Mouse (Mus musculus) forebrain, embryonic 15.5 days (tissue): ENCODE results near the gene Gm17428. TPM values are rescaled to one million over a fixed set of nuclear protein-coding genes. Genes with fewer than 3 reads are reported as not detected.
"Not testable (repeated sequence)": the region's sequence is repeated elsewhere in the genome, so short reads cannot be mapped to it uniquely, and the experiment has no call there.

Experiments
- ATAC-seq: fragments of 200-750 bp; cut with Nextera tagmentation; replicated peaks from 2 replicates; pipeline ENCODE4 v1.8.0; 2017; ENCODE audit warnings: mild to moderate bottlenecking, moderate TSS enrichment, moderate library complexity
- H3K27ac ChIP-seq: fragments of 300-500 bp; sonication (generic); replicated peaks from 2 replicates; pipeline ENCODE4 v1.5.1; 2015; ENCODE audit warnings: mild to moderate bottlenecking, inconsistent platforms
- H3K27me3 ChIP-seq: fragments of 300-500 bp; sonication (generic); 2 replicates; pipeline ENCODE4 v1.6.1; 2015; ENCODE audit warnings: inconsistent platforms
- H3K36me3 ChIP-seq: fragments of 300-500 bp; sonication (generic); 2 replicates; pipeline ENCODE4 v1.6.1; 2015; ENCODE audit warnings: mild to moderate bottlenecking, inconsistent platforms
- H3K4me1 ChIP-seq: fragments of 300-500 bp; sonication (generic); 2 replicates; pipeline ENCODE4 v1.6.1; 2015; ENCODE audit warnings: inconsistent platforms
- H3K4me2 ChIP-seq: fragments of 300-500 bp; sonication (generic); replicated peaks from 2 replicates; pipeline ENCODE4 v1.6.1; 2015; ENCODE audit warnings: mild to moderate bottlenecking, inconsistent platforms
- H3K4me3 ChIP-seq: fragments of 300-500 bp; sonication (generic); 2 replicates; pipeline ENCODE4 v1.5.1; 2015; ENCODE audit warnings: mild to moderate bottlenecking, inconsistent platforms
- H3K9ac ChIP-seq: fragments of 300-500 bp; sonication (generic); replicated peaks from 2 replicates; pipeline ENCODE4 v1.6.1; 2015; ENCODE audit warnings: mild to moderate bottlenecking, inconsistent platforms
- H3K9me3 ChIP-seq: fragments of 300-500 bp; sonication (generic); 2 replicates; pipeline ENCODE4 v1.6.1; 2016; ENCODE audit warnings: inconsistent platforms
- WGBS: fragments of 180-500 bp; shearing (Covaris S2); methylation state at CpG from one replicate; pipeline ENCODE4 v1.1.7; 2015; ENCODE audit warnings: mixed read lengths; 5-methylcytosine and 5-hydroxymethylcytosine counted together
- polyA plus RNA-seq: library from polyadenylated mRNA; unstranded; fragments of >200 nt; fragmentation: Nextera tagmentation; extraction: Ambion mirVana; gene quantifications from 2 replicates; pipeline ENCODE4 v1.2.1, GENCODE M21; 2015

The Gm17428 gene
- polyA plus RNA-seq, 1 experiment from 2014 or later = not detected

DNA sequence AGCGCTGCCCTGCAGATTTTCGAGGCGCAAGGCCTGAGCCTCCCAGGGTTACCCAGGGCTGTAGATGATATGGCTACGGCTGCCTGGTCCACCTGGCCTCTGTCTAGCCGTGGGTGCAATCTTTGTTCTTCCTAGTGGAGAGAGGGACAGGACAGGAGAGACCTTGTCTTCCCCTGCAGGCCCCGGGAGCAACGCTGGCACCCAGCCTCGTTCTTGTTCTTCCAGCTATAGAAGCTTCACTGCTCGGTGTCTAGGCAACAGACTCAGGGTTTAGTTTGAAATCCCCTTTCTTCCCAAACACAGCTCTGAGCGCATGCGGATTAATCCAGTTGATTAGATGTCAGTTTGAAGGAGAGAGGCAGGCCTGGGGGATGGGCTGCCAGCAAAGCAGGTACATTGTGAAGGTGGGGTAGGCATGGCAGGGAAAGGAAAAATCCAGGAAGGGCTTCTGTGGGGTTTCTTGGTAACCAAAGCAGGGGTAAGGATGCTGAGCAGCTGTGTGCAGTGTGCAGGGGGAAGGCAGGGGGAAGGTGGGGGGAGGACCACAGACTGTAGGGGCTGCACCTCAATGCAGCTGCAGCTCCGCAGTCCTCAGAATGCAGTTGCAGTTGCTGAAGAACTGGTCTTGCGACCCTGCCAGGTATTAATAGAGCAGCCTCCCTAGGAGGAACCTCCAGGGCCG, 18.9 kb downstream of the Gm17428 start:
- 14% methylated on average over 14 of the region's 14 CpGs for WGBS
- H3K4me1 ChIP-seq = peaks cover 27% of the 10 kb centered on the region
- no peaks in the 10 kb centered on the region for H3K27me3 ChIP-seq
- peak overlapping the region; percentile 34 for H3K9ac ChIP-seq
- H3K9me3 ChIP-seq = no peaks in the 10 kb centered on the region
- peak overlapping the region; percentile 6 for H3K4me2 ChIP-seq
- no peaks in the 10 kb centered on the region for H3K36me3 ChIP-seq
- H3K4me3 ChIP-seq = no peak overlapping the region
- peak overlapping the region; percentile 92 for H3K27ac ChIP-seq
- peak; percentile 82 for ATAC-seq

GRCm38 (mm10) chr14:54996793-54997192, 20.1 kb downstream of the Gm17428 start:
- Histone ChIP-seq H3K9me3 (no peaks in the 10 kb centered on the region), H3K4me3 (no peak overlapping the region), H3K4me1 (peaks cover 27% of the 10 kb centered on the region), H3K9ac (no peak overlapping the region), H3K36me3 (no peaks in the 10 kb centered on the region), H3K27me3 (no peaks in the 10 kb centered on the region), H3K4me2 (no peak overlapping the region), H3K27ac (peak overlapping the region; percentile 46; the same call in 1 of the 2 replicates)
- WGBS = 43% methylated on average over 9 of the region's 9 CpGs
- ATAC-seq = no peak

DNA sequence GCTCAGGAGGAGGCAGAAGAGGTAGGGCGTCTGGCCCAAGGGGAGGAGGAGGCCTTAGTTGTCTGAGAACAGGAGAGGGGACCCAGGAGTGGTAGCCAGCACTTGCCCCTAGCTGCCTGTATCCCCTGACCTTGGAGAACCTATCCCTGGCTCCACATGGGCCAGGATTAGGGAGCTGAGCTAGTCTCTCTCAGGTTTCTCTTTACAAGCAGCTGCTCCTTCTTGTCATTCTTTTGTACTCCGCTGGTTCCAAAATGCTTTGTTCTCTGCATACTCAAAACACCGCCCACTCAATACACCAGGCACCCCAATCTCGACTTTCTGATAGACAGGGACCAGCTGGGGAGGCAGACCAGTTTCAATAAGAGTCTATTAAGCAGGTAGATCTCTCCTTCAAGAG, 20.6 kb downstream of the Gm17428 start:
- no peaks in the 10 kb centered on the region for H3K9me3 ChIP-seq

DNA sequence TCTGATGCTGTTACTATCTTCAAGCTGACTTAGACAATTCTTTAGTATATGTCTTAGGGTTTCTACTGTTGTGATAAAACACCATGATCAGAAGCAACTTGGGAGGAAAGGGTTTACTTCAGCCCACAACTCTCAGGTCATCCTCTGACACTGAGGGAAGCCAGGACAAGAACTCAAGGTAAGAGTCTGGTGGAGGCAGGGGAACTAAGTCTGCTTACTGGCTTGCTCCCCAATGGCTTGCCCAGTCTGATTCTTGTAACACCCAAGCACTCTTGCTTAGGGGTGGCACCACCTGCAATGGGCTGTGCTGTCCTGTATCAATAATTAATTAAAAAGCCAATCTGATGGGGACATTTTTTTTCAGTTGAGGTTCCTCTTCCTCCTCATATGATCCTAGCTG, 21.9 kb downstream of the Gm17428 start:
- no peak overlapping the region for H3K4me3 ChIP-seq
- no peak overlapping the region for H3K4me2 ChIP-seq
- ATAC-seq = no peak
- H3K4me1 ChIP-seq = peaks cover 31% of the 10 kb centered on the region
- no peaks in the 10 kb centered on the region for H3K36me3 ChIP-seq
- H3K27ac ChIP-seq = no peak overlapping the region
- no peaks in the 10 kb centered on the region for H3K9me3 ChIP-seq
- H3K9ac ChIP-seq = no peak overlapping the region
- no peaks in the 10 kb centered on the region for H3K27me3 ChIP-seq

More for the DNA sequence above, 20.6 kb downstream of the Gm17428 start:
- Histone ChIP-seq H3K27me3 (no peaks in the 10 kb centered on the region), H3K9ac (no peak overlapping the region), H3K36me3 (no peaks in the 10 kb centered on the region), H3K4me2 (no peak overlapping the region), H3K4me3 (no peak overlapping the region), H3K27ac (peak overlapping the region; percentile 46; the same call in 1 of the 2 replicates), H3K4me1 (peaks cover 27% of the 10 kb centered on the region)
- WGBS = 32% methylated on average over 4 of the region's 4 CpGs
- no peak for ATAC-seq

- H3K9ac ChIP-seq, H3K27ac ChIP-seq, H3K9me3 ChIP-seq, H3K36me3 ChIP-seq, ATAC-seq, H3K4me3 ChIP-seq, H3K27me3 ChIP-seq, H3K4me2 ChIP-seq: not testable (repeated sequence)
- peaks cover 34% of the 10 kb centered on the region for H3K4me1 ChIP-seq
- WGBS = 76% methylated on average over 5 of the region's 5 CpGs
Observed at GRCm38 (mm10) chr14:54999868-55000267, 23.1 kb downstream of the Gm17428 start.

DNA sequence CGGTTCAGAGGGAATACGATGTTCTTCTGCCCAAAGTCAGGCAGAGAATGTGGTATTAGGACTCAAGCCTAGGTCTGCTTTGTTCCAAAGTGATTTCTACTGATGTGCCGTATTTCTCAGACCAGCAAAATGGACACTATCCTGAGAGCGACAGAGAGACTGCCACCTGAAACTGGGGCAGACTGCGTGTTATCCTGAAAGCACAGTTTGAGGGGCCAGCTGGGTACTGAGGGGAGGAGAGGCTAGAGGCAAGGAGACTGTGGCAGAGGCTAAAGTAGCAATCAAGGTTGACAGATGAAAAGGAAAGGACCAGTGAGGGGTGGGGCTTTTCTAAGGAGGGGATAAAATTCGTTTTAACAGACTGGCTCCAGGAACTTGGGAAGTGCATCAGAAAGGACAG, 24.1 kb downstream of the Gm17428 start:
- 84% methylated on average over 6 of the region's 6 CpGs for WGBS
- Histone ChIP-seq H3K27me3 (no peaks in the 10 kb centered on the region), H3K36me3 (no peaks in the 10 kb centered on the region), H3K9ac (no peak overlapping the region), H3K4me1 (peaks cover 25% of the 10 kb centered on the region), H3K4me3 (no peak overlapping the region), H3K27ac (no peak overlapping the region), H3K4me2 (no peak overlapping the region), H3K9me3 (no peaks in the 10 kb centered on the region)
- no peak for ATAC-seq

GRCm38 (mm10) chr14:55001446-55001845, 24.7 kb downstream of the Gm17428 start:
- H3K27ac ChIP-seq = no peak overlapping the region
- no peaks in the 10 kb centered on the region for H3K36me3 ChIP-seq
- no peaks in the 10 kb centered on the region for H3K27me3 ChIP-seq
- no peak overlapping the region for H3K4me3 ChIP-seq
- no peak overlapping the region for H3K9ac ChIP-seq
- 93% methylated on average over 2 of the region's 2 CpGs for WGBS
- ATAC-seq = no peak
- peaks cover 18% of the 10 kb centered on the region for H3K4me1 ChIP-seq
- H3K9me3 ChIP-seq = no peaks in the 10 kb centered on the region
- no peak overlapping the region for H3K4me2 ChIP-seq

DNA sequence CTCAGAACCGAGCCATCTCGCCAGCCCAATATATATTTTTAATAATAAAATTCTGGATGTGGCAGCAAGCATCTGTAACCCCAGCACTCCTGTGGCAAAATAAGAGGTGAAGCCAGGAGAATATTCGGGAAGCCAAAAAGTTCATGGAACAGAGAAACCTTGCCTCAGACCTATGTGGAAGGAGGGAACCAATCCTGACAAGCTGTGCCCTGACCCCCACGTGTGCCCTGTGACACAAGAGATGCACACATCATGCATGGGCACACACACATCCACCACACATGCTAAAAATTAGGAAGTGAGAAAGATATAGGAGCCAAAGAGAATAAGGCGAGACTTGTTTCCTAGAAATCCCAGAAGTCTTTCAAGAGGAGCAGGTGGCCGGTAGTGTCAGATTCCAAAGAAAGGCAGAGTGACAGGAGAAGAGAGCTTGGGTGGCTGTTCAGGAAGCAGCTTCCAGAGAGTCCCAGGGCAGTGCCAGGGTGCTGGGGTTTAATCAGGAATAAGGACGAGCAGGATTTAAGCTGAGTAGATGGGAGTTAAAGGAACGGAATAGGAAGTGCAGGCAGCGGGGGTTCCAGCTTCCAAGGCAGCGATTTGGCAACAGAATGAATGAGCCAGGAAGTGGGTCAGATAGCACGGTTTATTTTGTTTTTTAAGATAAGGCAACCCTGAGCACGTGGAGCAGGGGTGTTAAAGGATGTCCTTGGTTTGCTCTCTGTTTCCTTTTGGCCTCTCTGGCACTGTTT, 25.4 kb downstream of the Gm17428 start:
- no peak overlapping the region for H3K9ac ChIP-seq
- no peak overlapping the region for H3K4me2 ChIP-seq
- H3K4me3 ChIP-seq = no peak overlapping the region
- H3K27ac ChIP-seq = no peak overlapping the region
- H3K4me1 ChIP-seq = peaks cover 12% of the 10 kb centered on the region
- no peaks in the 10 kb centered on the region for H3K9me3 ChIP-seq
- WGBS = 58% methylated on average over 12 of the region's 12 CpGs
- no peaks in the 10 kb centered on the region for H3K27me3 ChIP-seq
- no peaks in the 10 kb centered on the region for H3K36me3 ChIP-seq
- no peak for ATAC-seq

DNA sequence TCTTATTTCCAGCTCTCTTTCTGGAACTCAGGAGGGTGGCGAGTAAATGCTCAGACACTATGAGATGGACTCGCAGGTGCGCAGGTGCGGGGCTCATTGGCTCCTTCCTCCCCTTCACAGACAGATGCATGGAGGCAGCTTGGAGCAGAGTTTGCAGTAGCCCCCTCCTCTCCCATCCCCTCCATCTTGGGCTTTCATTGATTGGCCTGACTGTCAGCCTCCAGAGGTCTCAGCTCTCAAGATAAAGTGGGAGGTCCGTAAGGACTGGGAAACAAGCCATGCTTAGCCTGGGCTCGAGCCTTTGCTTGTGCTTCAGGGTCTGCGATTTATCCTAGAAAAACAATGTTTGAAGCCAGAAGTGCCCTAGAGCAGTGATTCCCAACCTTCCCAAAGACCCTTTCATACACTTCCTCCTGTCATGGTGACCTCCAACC, 26.0 kb downstream of the Gm17428 start:
- 68% methylated on average over 7 of the region's 7 CpGs for WGBS
- Histone ChIP-seq H3K27ac (no peak overlapping the region), H3K4me3 (no peak overlapping the region), H3K9ac (no peak overlapping the region), H3K36me3 (no peaks in the 10 kb centered on the region), H3K9me3 (no peaks in the 10 kb centered on the region), H3K4me1 (peaks cover 12% of the 10 kb centered on the region), H3K4me2 (no peak overlapping the region), H3K27me3 (no peaks in the 10 kb centered on the region)
- ATAC-seq = no peak

- H3K9ac ChIP-seq = no peak overlapping the region
- no peak overlapping the region for H3K4me2 ChIP-seq
- no peaks in the 10 kb centered on the region for H3K27me3 ChIP-seq
- no peaks in the 10 kb centered on the region for H3K9me3 ChIP-seq
- H3K27ac ChIP-seq = no peak overlapping the region
- no peak overlapping the region for H3K4me3 ChIP-seq
- no peaks in the 10 kb centered on the region for H3K36me3 ChIP-seq
- H3K4me1 ChIP-seq = peaks cover 12% of the 10 kb centered on the region
- ATAC-seq = no peak
- 62% methylated on average over 18 of the region's 18 CpGs for WGBS
Observed at GRCm38 (mm10) chr14:55003878-55004855, 27.4 kb downstream of the Gm17428 start.

DNA sequence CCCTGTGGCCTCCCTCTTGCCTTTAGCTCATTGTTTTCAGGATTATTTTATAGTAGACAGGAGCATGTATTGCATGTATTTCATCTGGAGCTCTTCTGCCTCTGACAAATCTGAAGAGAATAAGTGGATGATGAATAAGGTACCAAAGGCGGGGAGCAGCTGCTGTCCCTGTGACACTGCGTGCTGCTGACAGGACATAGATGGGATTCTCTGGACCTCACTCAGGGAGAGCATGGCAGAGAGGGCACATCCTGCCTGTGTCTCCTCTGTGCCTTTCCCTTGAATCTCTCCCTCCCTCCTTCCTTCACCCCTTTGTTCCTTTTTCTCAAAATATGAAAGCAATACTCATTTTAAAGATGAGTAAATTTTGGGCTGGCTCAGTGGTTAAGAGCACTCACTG, 28.8 kb downstream of the Gm17428 start:
- Histone ChIP-seq H3K9ac (no peak overlapping the region), H3K36me3 (no peaks in the 10 kb centered on the region), H3K4me1 (peaks cover 12% of the 10 kb centered on the region), H3K4me3 (no peak overlapping the region), H3K4me2 (no peak overlapping the region), H3K27me3 (no peaks in the 10 kb centered on the region), H3K27ac (no peak overlapping the region), H3K9me3 (no peaks in the 10 kb centered on the region)
- ATAC-seq = no peak
- 94% methylated on average over 2 of the region's 2 CpGs for WGBS

DNA sequence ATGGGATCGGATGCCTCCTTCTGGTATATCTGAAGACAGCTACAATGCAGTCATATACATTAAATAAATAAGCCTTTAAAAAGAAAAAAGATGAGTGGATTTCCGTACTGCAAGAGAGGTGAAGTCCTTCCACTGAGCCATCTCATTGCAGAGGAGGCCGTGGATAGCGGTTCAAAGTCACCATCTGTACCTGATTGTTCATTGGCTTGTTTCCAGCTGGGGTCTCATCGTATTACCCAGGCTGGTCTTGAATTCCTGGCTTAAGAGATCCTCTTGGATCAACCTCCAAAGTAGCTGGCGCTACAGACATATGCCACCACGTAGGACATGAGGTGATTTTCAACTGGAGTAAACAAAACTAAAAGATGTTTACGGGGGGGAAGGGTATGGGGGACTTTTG, 29.2 kb downstream of the Gm17428 start:
- WGBS = 75% methylated on average over 8 of the region's 8 CpGs
- Histone ChIP-seq H3K4me3 (no peak overlapping the region), H3K27me3 (no peaks in the 10 kb centered on the region), H3K4me2 (no peak overlapping the region), H3K27ac (no peak overlapping the region), H3K36me3 (no peaks in the 10 kb centered on the region), H3K9ac (no peak overlapping the region), H3K9me3 (no peaks in the 10 kb centered on the region), H3K4me1 (peaks cover 12% of the 10 kb centered on the region)
- no peak for ATAC-seq
